Mouse (Mus musculus) spleen, adult 2 months (tissue): ENCODE measurements around the gene Cgn.

Source experiments
- CTCF ChIP-seq: fragments of 200-500 bp; IDR thresholded peaks from 2 replicates; pipeline ENCODE4 v1.5.1; 2011; ENCODE audit warnings: mild to moderate bottlenecking, inconsistent platforms; ENCODE audit not compliant: insufficient read depth, insufficient read length, insufficient replicate concordance; ENCODE audit errors: extremely low read depth
- POLR2A ChIP-seq: fragments of 200-500 bp; IDR thresholded peaks from 2 replicates; pipeline ENCODE4 v1.6.1; 2011; ENCODE audit warnings: low read depth, low read length, inconsistent platforms

DNA sequence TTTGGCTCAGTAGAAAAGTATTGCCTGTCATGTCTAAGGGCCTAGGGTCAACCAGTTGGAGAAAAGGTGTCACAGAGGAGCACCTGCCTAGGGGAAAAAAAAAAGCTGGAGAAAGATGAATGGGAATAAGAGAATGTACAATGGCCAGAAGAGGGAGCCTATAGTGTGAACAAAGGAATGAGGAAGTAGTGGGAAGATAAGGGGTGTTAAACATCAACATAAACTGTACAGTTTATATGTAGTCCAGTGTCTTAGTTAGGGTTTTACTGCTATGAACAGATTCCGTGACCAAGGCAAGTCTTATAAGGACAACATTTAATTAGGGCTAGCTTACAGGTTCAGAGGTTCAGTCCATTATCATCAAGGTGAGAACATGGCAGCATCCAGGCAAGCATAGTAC, 2.8 kb upstream of the Cgn start:
- TF ChIP-seq CTCF (no peak), POLR2A (no peak)
